Mouse (Mus musculus): ENCODE results near the gene Lrriq3.

GRCm38 (mm10) chr3:155059449-155059822, 33.8 kb upstream of the Lrriq3 start:
- TF ChIP-seq GATA1 (IDR thresholded peaks at IDR 0.05; ENCODE audit: borderline replicate concordance, low read length): no peak
- TF ChIP-seq FLI1 (IDR thresholded peaks at IDR 0.05; ENCODE audit: low read length): no peak

All from megakaryocyte, embryonic 14.5 days (primary cell).